Mouse (Mus musculus): ENCODE results near the gene Flt3.

DNA sequence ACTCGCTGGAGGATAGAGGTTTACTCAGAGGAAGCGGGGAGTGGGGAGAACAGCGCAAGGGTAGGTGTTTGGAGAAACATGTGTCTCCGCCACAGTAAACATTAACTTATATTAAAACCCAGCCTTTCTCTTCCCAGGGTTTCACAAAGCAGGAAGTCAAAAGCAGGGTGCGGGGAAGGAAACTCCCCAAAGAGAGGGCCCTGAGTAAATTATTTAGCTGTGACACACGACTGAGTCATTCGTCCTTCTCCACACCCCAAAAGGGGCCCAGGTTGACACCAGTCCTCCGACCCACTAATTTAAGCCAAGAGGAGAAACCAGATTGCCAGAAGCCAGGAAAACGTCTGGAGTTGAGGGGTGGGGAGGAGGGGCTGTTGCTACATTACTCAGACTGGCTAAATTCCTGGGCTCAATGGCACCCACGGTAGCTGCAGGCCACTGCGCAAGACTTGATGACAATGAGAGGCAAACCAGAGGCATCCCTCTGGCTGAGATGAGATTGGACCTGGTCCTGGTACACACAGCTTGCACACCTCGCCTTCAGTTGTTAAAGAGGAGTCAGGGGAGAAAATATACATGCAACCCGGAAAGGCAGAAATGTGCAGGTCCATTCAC, 107.7 kb downstream of the Flt3 start:
- TF ChIP-seq CTCF (conservative IDR thresholded peaks at IDR 0.05; ENCODE audit: insufficient read depth, insufficient read length, low read depth, low read length) (no peak), POLR2A (IDR thresholded peaks at IDR 0.05; ENCODE audit: low read depth, low read length) (no peak)

All from kidney, adult 2 months (tissue).